In genomic region chr7:120093033-120093432, GRCm38 (mm10) we compare ENCODE assay signal across 36 mouse cellular contexts. TPM values are rescaled to one million over a fixed set of nuclear protein-coding genes. Genes with fewer than 3 reads are reported as not detected.
DNase-seq lines count a peak whose midpoint lies in the region; ATAC-seq and TF ChIP-seq lines count a peak whose summit lies in the region.
"Had no signal": no experiment of that assay in that cellular context is flagged by ENCODE, and none has a peak within 500 bp of the region (broad histone marks: within the 10 kb centered on the region; RNA-seq: fewer than 3 reads in every experiment).

No protein-coding gene starts in this region.

- peak; percentile 27 for DNase-seq in forebrain, embryonic 10.5 days (ENCODE audit: extremely low spot score, low spot score)
- DNase-seq in layer of hippocampus, adult 2 months (ENCODE audit: low spot score in 2 of 2): no peak
- no peak for DNase-seq in T-cell, adult 2 months (ENCODE audit: low spot score)
- DNase-seq: adrenal gland, postnatal 14 days; cerebellum, adult 18-20 months; cerebellum, postnatal 10 days; gastrocnemius, postnatal 25 days; heart, postnatal 4 days; kidney, adult 11 months; kidney, postnatal 14 days; lung, embryonic 14.5 days; lung, postnatal 14 days; right cerebral cortex, postnatal 14 days; thymus, adult 18-20 months; thymus, postnatal 36 days had no signal

- no peak overlapping the region for H3K9ac ChIP-seq in forebrain, embryonic 16.5 days (replicated peaks; ENCODE audit: low read depth, low read length)
- no peak overlapping the region for H3K9ac ChIP-seq in midbrain, embryonic 12.5 days (replicated peaks)
- no peak overlapping the region for H3K9ac ChIP-seq in midbrain, embryonic 15.5 days
- no peak overlapping the region for H3K9ac ChIP-seq in midbrain, embryonic 16.5 days (ENCODE audit: low read depth, low read length)
- H3K9ac ChIP-seq: embryonic facial prominence, embryonic 12.5 days; forebrain, embryonic 13.5 days; hindbrain, embryonic 14.5 days; limb, embryonic 12.5 days; liver, embryonic 15.5 days; lung, embryonic 14.5 days; neural tube, embryonic 13.5 days; stomach, embryonic 15.5 days had no signal

- peaks cover 42% of the 10 kb centered on the region for H3K27me3 ChIP-seq in forebrain, embryonic 10.5 days (ENCODE audit: poor library complexity, severe bottlenecking)
- H3K27me3 ChIP-seq in forebrain, embryonic 16.5 days (replicated peaks; ENCODE audit: control insufficient read depth, insufficient read depth, low read length): no peaks in the 10 kb centered on the region
- H3K27me3 ChIP-seq in midbrain, embryonic 12.5 days: no peaks in the 10 kb centered on the region
- H3K27me3 ChIP-seq in midbrain, embryonic 15.5 days (replicated peaks): no peaks in the 10 kb centered on the region
- H3K27me3 ChIP-seq in midbrain, embryonic 16.5 days (ENCODE audit: control insufficient read depth, insufficient read depth, low read depth, low read length): no peaks in the 10 kb centered on the region
- H3K27me3 ChIP-seq: embryonic facial prominence, embryonic 12.5 days; limb, embryonic 12.5 days; liver, embryonic 15.5 days; neural tube, embryonic 13.5 days; Patski; stomach, embryonic 15.5 days had no signal

- no peaks in the 10 kb centered on the region for H3K36me3 ChIP-seq in forebrain, embryonic 10.5 days (replicated peaks)
- no peaks in the 10 kb centered on the region for H3K36me3 ChIP-seq in forebrain, embryonic 16.5 days (ENCODE audit: control insufficient read depth, insufficient read depth)
- no peaks in the 10 kb centered on the region for H3K36me3 ChIP-seq in midbrain, embryonic 12.5 days
- no peaks in the 10 kb centered on the region for H3K36me3 ChIP-seq in midbrain, embryonic 15.5 days (replicated peaks)
- no peaks in the 10 kb centered on the region for H3K36me3 ChIP-seq in midbrain, embryonic 16.5 days (ENCODE audit: control insufficient read depth, insufficient read depth, low read length)
- H3K36me3 ChIP-seq: embryonic facial prominence, embryonic 12.5 days; limb, embryonic 12.5 days; liver, embryonic 15.5 days; neural tube, embryonic 13.5 days; stomach, embryonic 15.5 days had no signal

- no peak overlapping the region for H3K4me3 ChIP-seq in forebrain, embryonic 10.5 days
- no peak overlapping the region for H3K4me3 ChIP-seq in forebrain, embryonic 16.5 days (replicated peaks; ENCODE audit: low read length)
- H3K4me3 ChIP-seq in midbrain, embryonic 12.5 days: no peak overlapping the region
- no peak overlapping the region for H3K4me3 ChIP-seq in midbrain, embryonic 15.5 days
- no peak overlapping the region for H3K4me3 ChIP-seq in midbrain, embryonic 16.5 days (ENCODE audit: low read depth, low read length)
- no peak overlapping the region for H3K4me3 ChIP-seq in layer of hippocampus, adult 2 months
- H3K4me3 ChIP-seq: embryonic facial prominence, embryonic 12.5 days; forebrain, embryonic 13.5 days; limb, embryonic 12.5 days; liver, embryonic 15.5 days; neural tube, embryonic 13.5 days; stomach, embryonic 15.5 days had no signal

- ATAC-seq in forebrain, embryonic 16.5 days: no peak
- ATAC-seq in midbrain, embryonic 12.5 days (ENCODE audit: low FRiP score, low read depth): peak; percentile 56; the same call in 1 of the 2 replicates
- ATAC-seq in midbrain, embryonic 15.5 days (replicated peaks): no peak
- peak; percentile 39; the same call in 1 of the 2 replicates for ATAC-seq in midbrain, embryonic 16.5 days
- ATAC-seq: forebrain, embryonic 13.5 days; inflammation-experienced regulatory T-cells, adult 6 months; Patski had no signal

- no peak overlapping the region for H3K27ac ChIP-seq in forebrain, embryonic 10.5 days
- H3K27ac ChIP-seq in forebrain, embryonic 16.5 days (ENCODE audit: low read length): no peak overlapping the region
- no peak overlapping the region for H3K27ac ChIP-seq in midbrain, embryonic 12.5 days (replicated peaks)
- H3K27ac ChIP-seq in midbrain, embryonic 15.5 days: no peak overlapping the region
- H3K27ac ChIP-seq in midbrain, embryonic 16.5 days (ENCODE audit: low read length): no peak overlapping the region
- no peak overlapping the region for H3K27ac ChIP-seq in layer of hippocampus, adult 2 months
- H3K27ac ChIP-seq: embryonic facial prominence, embryonic 12.5 days; forebrain, embryonic 13.5 days; hindbrain, embryonic 14.5 days; limb, embryonic 12.5 days; liver, embryonic 15.5 days; neural tube, embryonic 13.5 days; stomach, embryonic 15.5 days had no signal

- no peak overlapping the region for H3K4me2 ChIP-seq in forebrain, embryonic 16.5 days (ENCODE audit: low read length)
- no peak overlapping the region for H3K4me2 ChIP-seq in midbrain, embryonic 12.5 days (replicated peaks)
- no peak overlapping the region for H3K4me2 ChIP-seq in midbrain, embryonic 15.5 days
- no peak overlapping the region for H3K4me2 ChIP-seq in midbrain, embryonic 16.5 days (ENCODE audit: low read length)
- H3K4me2 ChIP-seq: embryonic facial prominence, embryonic 12.5 days; forebrain, embryonic 13.5 days; heart, embryonic 11.5 days; hindbrain, embryonic 14.5 days; limb, embryonic 12.5 days; liver, embryonic 15.5 days; lung, embryonic 14.5 days; neural tube, embryonic 13.5 days; stomach, embryonic 15.5 days had no signal

- TF ChIP-seq CTCF in layer of hippocampus, adult 2 months (conservative IDR thresholded peaks at IDR 0.05): no peak

- H3K4me1 ChIP-seq in forebrain, embryonic 10.5 days: peaks cover 4% of the 10 kb centered on the region; the same call in 1 of the 2 replicates
- H3K4me1 ChIP-seq in forebrain, embryonic 16.5 days (replicated peaks; ENCODE audit: control insufficient read depth, insufficient read depth, low read length): no peaks in the 10 kb centered on the region
- H3K4me1 ChIP-seq in midbrain, embryonic 12.5 days: no peaks in the 10 kb centered on the region
- no peaks in the 10 kb centered on the region for H3K4me1 ChIP-seq in midbrain, embryonic 15.5 days
- H3K4me1 ChIP-seq in midbrain, embryonic 16.5 days (ENCODE audit: control insufficient read depth, insufficient read depth, low read length): no peaks in the 10 kb centered on the region
- H3K4me1 ChIP-seq: embryonic facial prominence, embryonic 12.5 days; forebrain, embryonic 13.5 days; liver, embryonic 15.5 days; neural tube, embryonic 13.5 days; stomach, embryonic 15.5 days had no signal

- WGBS in forebrain, embryonic 10.5 days: 11% methylated on average over 5 of the region's 5 CpGs
- WGBS in forebrain, embryonic 16.5 days: 6% methylated on average over 5 of the region's 5 CpGs
- WGBS in midbrain, embryonic 12.5 days: 11% methylated on average over 5 of the region's 5 CpGs
- WGBS in midbrain, embryonic 15.5 days: 8% methylated on average over 5 of the region's 5 CpGs
- 5% methylated on average over 5 of the region's 5 CpGs for WGBS in midbrain, embryonic 16.5 days

- no peaks in the 10 kb centered on the region for H3K9me3 ChIP-seq in forebrain, embryonic 10.5 days
- no peaks in the 10 kb centered on the region for H3K9me3 ChIP-seq in forebrain, embryonic 16.5 days (ENCODE audit: control insufficient read depth, low read length)
- no peaks in the 10 kb centered on the region for H3K9me3 ChIP-seq in midbrain, embryonic 12.5 days
- no peaks in the 10 kb centered on the region for H3K9me3 ChIP-seq in midbrain, embryonic 15.5 days
- H3K9me3 ChIP-seq in midbrain, embryonic 16.5 days (replicated peaks; ENCODE audit: control insufficient read depth, low read length, poor library complexity, severe bottlenecking): no peaks in the 10 kb centered on the region
- H3K9me3 ChIP-seq: embryonic facial prominence, embryonic 12.5 days; forebrain, embryonic 13.5 days; limb, embryonic 12.5 days; liver, embryonic 15.5 days; neural tube, embryonic 13.5 days; stomach, embryonic 15.5 days had no signal

RNA-seq across cellular contexts. Expression of gene Dnah3, which starts 2.0 kb away (rescaled TPM):
- polyA plus RNA-seq in forebrain, embryonic 10.5 days (2016; fragmentation: Nextera tagmentation; extraction: Ambion mirVana): 0.05 TPM in 1 of 2 replicates, not detected in the other
- not detected in 2 replicates for polyA plus RNA-seq in forebrain, embryonic 16.5 days (2015; fragmentation: Nextera tagmentation; extraction: Ambion mirVana)
- 0.08 TPM in 1 of 2 replicates, not detected in the other for polyA plus RNA-seq in midbrain, embryonic 12.5 days (2016; fragmentation: Nextera tagmentation; extraction: Ambion mirVana)
- 0.21 and 0.29 TPM in 2 replicates for polyA plus RNA-seq in midbrain, embryonic 15.5 days (2015; fragmentation: Nextera tagmentation; extraction: Ambion mirVana)
- polyA plus RNA-seq in midbrain, embryonic 16.5 days (2015; fragmentation: Nextera tagmentation; extraction: Ambion mirVana): 0.11 and 0.15 TPM in 2 replicates
- total RNA-seq in layer of hippocampus, adult 2 months (2021): under 1 TPM; 0.12 to 0.59 TPM
- total RNA-seq: adrenal gland, postnatal 14 days; common myeloid progenitor, adult 5-6 weeks; liver, adult 2 months; MEL had no signal
- polyA plus RNA-seq: embryonic facial prominence, embryonic 12.5 days; heart, embryonic 11.5 days; kidney, embryonic 14.5 days; limb, embryonic 12.5 days; liver, adult 2 months; liver, embryonic 15.5 days; lung, embryonic 14.5 days; neural tube, embryonic 13.5 days; Patski; small intestine, adult 2 months had no signal

RNA-seq across cellular contexts. Expression of gene Tmem159, which starts 9.1 kb away (rescaled TPM):
- 16.2 and 18.4 TPM in 2 replicates for polyA plus RNA-seq in forebrain, embryonic 10.5 days (2016; fragmentation: Nextera tagmentation; extraction: Ambion mirVana)
- polyA plus RNA-seq in forebrain, embryonic 16.5 days (2015; fragmentation: Nextera tagmentation; extraction: Ambion mirVana): 6.7 and 7.9 TPM in 2 replicates
- 19.3 and 25.4 TPM in 2 replicates for polyA plus RNA-seq in midbrain, embryonic 12.5 days (2016; fragmentation: Nextera tagmentation; extraction: Ambion mirVana)
- 10.6 and 10.8 TPM in 2 replicates for polyA plus RNA-seq in midbrain, embryonic 15.5 days (2015; fragmentation: Nextera tagmentation; extraction: Ambion mirVana)
- polyA plus RNA-seq in midbrain, embryonic 16.5 days (2015; fragmentation: Nextera tagmentation; extraction: Ambion mirVana): 12.9 and 31.7 TPM in 2 replicates
- 10 to 100 TPM; 11.3 to 11.7 TPM for total RNA-seq in layer of hippocampus, adult 2 months (2021)
- total RNA-seq: MEL had no signal

RNA-seq across cellular contexts. Expression of gene Zp2, which starts 52.1 kb away (rescaled TPM):
- not detected in 2 replicates for polyA plus RNA-seq in forebrain, embryonic 10.5 days (2016; fragmentation: Nextera tagmentation; extraction: Ambion mirVana)
- polyA plus RNA-seq in forebrain, embryonic 16.5 days (2015; fragmentation: Nextera tagmentation; extraction: Ambion mirVana): not detected in 2 replicates
- polyA plus RNA-seq in midbrain, embryonic 12.5 days (2016; fragmentation: Nextera tagmentation; extraction: Ambion mirVana): not detected in 2 replicates
- not detected in 2 replicates for polyA plus RNA-seq in midbrain, embryonic 15.5 days (2015; fragmentation: Nextera tagmentation; extraction: Ambion mirVana)
- polyA plus RNA-seq in midbrain, embryonic 16.5 days (2015; fragmentation: Nextera tagmentation; extraction: Ambion mirVana): not detected in 2 replicates
- total RNA-seq in layer of hippocampus, adult 2 months (2021): under 1 TPM; 0.20 to 0.37 TPM
- total RNA-seq: adrenal gland, postnatal 14 days; common myeloid progenitor, adult 5-6 weeks; left cerebral cortex, postnatal 25 days; liver, adult 2 months; MEL had no signal
- polyA plus RNA-seq: embryonic facial prominence, embryonic 12.5 days; forebrain, embryonic 13.5 days; heart, embryonic 16.5 days; hindbrain, embryonic 14.5 days; inflammation-experienced regulatory T-cells, adult 6 months; kidney, embryonic 14.5 days; limb, embryonic 12.5 days; liver, adult 2 months; liver, embryonic 15.5 days; lung, embryonic 14.5 days; neural tube, embryonic 13.5 days; Patski; stomach, embryonic 15.5 days had no signal

Comparison
In these comparisons a context has a peak if more than half of its experiments do, and no peak if none do; other contexts are left out.
1. ATAC-seq: peak in midbrain, embryonic 12.5 days (single experiment) and midbrain, embryonic 16.5 days (single experiment); none in forebrain, embryonic 16.5 days (single experiment) and midbrain, embryonic 15.5 days (single experiment).